8 mouse cellular contexts compared by ENCODE assay signal in genomic region chr4:111886018-111886417, GRCm38 (mm10). TPM values are rescaled to one million over a fixed set of nuclear protein-coding genes. Genes with fewer than 3 reads are reported as not detected.
DNase-seq lines count a peak whose midpoint lies in the region.

No protein-coding gene starts in this region.

- DNase-seq in T-cell, adult 2 months (ENCODE audit: low spot score): peak; percentile 46
- DNase-seq in cerebellum, adult 9-10 months: peak; percentile 40
- peak; percentile 35 to 89 for DNase-seq in frontal cortex, adult 2 months (ENCODE audit: extremely low spot score in 1 of 2, low spot score in 1 of 2)
- peak; percentile 12 for DNase-seq in hindlimb bud, embryonic 11.5 days (ENCODE audit: extremely low spot score, low read depth, low spot score)
- DNase-seq in left cerebral cortex, adult 18-20 months (ENCODE audit: low spot score in 2 of 2): peak; percentile 76 to 80
- DNase-seq in lung, postnatal 4 days: peak; percentile 36 to 65
- DNase-seq in right cerebral cortex, adult 2 months (ENCODE audit: low spot score in 2 of 2): peak; percentile 84 to 86
- DNase-seq in Muller cell, postnatal 12 days (ENCODE audit: inconsistent ontology term): no peak

RNA-seq across cellular contexts. Expression of gene Slc5a9, which starts 16.7 kb away (rescaled TPM):
- polyA plus RNA-seq in frontal cortex, adult 2 months (2012; rRNA removed): 0.13 TPM in 1 of 2 replicates, not detected in the other
- total RNA-seq in left cerebral cortex, adult 18-20 months (2021): not detected

RNA-seq across cellular contexts. Expression of gene Skint8, which starts 33.2 kb away (rescaled TPM):
- polyA plus RNA-seq in frontal cortex, adult 2 months (2012; rRNA removed): not detected in 2 replicates
- not detected for total RNA-seq in left cerebral cortex, adult 18-20 months (2021)
